Mouse (Mus musculus): Measurements from ENCODE around the gene Rala.
A peak's percentile ranks its signal among the peaks of the same experiment; 100 is the strongest.

Rala gene

GRCm38 (mm10) chr13:17843336-17843735 is 100.7 kb downstream of the Rala start:
- Histone ChIP-seq H3K27me3 (ENCODE audit: control insufficient read depth, insufficient read depth, low read length, poor library complexity, severe bottlenecking) (no peaks in the 10 kb centered on the region), H3K36me3 (ENCODE audit: control insufficient read depth, insufficient read depth, low read length, poor library complexity, severe bottlenecking) (no peaks in the 10 kb centered on the region)
- DNase-seq (ENCODE audit: low read depth, low spot score): no peak

- H3K36me3 ChIP-seq (ENCODE audit: control insufficient read depth, insufficient read depth, low read length, poor library complexity, severe bottlenecking): no peaks in the 10 kb centered on the region
- no peak for DNase-seq (ENCODE audit: low read depth, low spot score)
- H3K27me3 ChIP-seq (ENCODE audit: control insufficient read depth, insufficient read depth, low read length, poor library complexity, severe bottlenecking): no peaks in the 10 kb centered on the region
These were observed 101.3 kb downstream of the Rala start for GRCm38 (mm10) chr13:17842756-17843155.

GRCm38 (mm10) chr13:17839137-17839536 is 104.9 kb downstream of the Rala start:
- no peaks in the 10 kb centered on the region for H3K36me3 ChIP-seq (ENCODE audit: control insufficient read depth, insufficient read depth, low read length, poor library complexity, severe bottlenecking)

GRCm38 (mm10) chr13:17838484-17838851 is 105.6 kb downstream of the Rala start:
- H3K36me3 ChIP-seq (ENCODE audit: control insufficient read depth, insufficient read depth, low read length, poor library complexity, severe bottlenecking): no peaks in the 10 kb centered on the region
- no peaks in the 10 kb centered on the region for H3K27me3 ChIP-seq (ENCODE audit: control insufficient read depth, insufficient read depth, low read length, poor library complexity, severe bottlenecking)
- DNase-seq (ENCODE audit: low read depth, low spot score): peak; percentile 88

More at GRCm38 (mm10) chr13:17839137-17839536, 104.9 kb downstream of the Rala start:
- H3K27me3 ChIP-seq (ENCODE audit: control insufficient read depth, insufficient read depth, low read length, poor library complexity, severe bottlenecking): no peaks in the 10 kb centered on the region
- DNase-seq (ENCODE audit: low read depth, low spot score): no peak

GRCm38 (mm10) chr13:17837610-17838483 is 106.2 kb downstream of the Rala start:
- Histone ChIP-seq H3K36me3 (ENCODE audit: control insufficient read depth, insufficient read depth, low read length, poor library complexity, severe bottlenecking) (no peaks in the 10 kb centered on the region), H3K27me3 (ENCODE audit: control insufficient read depth, insufficient read depth, low read length, poor library complexity, severe bottlenecking) (no peaks in the 10 kb centered on the region)
- DNase-seq (ENCODE audit: low read depth, low spot score): peak; percentile 42

GRCm38 (mm10) chr13:17836808-17837207 is 107.2 kb downstream of the Rala start:
- Histone ChIP-seq H3K36me3 (ENCODE audit: control insufficient read depth, insufficient read depth, low read length, poor library complexity, severe bottlenecking) (no peaks in the 10 kb centered on the region), H3K27me3 (ENCODE audit: control insufficient read depth, insufficient read depth, low read length, poor library complexity, severe bottlenecking) (no peaks in the 10 kb centered on the region)
- no peak for DNase-seq (ENCODE audit: low read depth, low spot score)

GRCm38 (mm10) chr13:17832940-17833339 is 111.1 kb downstream of the Rala start:
- peak; percentile 15 for DNase-seq (ENCODE audit: low read depth, low spot score)
- Histone ChIP-seq H3K36me3 (ENCODE audit: control insufficient read depth, insufficient read depth, low read length, poor library complexity, severe bottlenecking) (no peaks in the 10 kb centered on the region), H3K27me3 (ENCODE audit: control insufficient read depth, insufficient read depth, low read length, poor library complexity, severe bottlenecking) (no peaks in the 10 kb centered on the region)
